Mouse (Mus musculus) monocyte, adult 5-6 weeks (primary cell): Measurements from ENCODE around the gene Dynlrb2. TPM values are rescaled to one million over a fixed set of nuclear protein-coding genes. Genes with fewer than 3 reads are reported as not detected.

Experiments
- ATAC-seq: fragments of 153-309, 156-312 bp; replicated peaks from 2 replicates; pipeline ENCODE4 v1.8.0; 2017; ENCODE audit warnings: mild to moderate bottlenecking; ENCODE audit not compliant: low TSS enrichment, insufficient number of reproducible peaks, severe bottlenecking, poor library complexity, low FRiP score
- total RNA-seq: library from RNA; stranded (forward); fragments of 200-1000, 200-491, 200-594 nt; gene quantifications from 3 replicates; pipeline ENCODE4 v1.2.3, GENCODE M21; 2017

The Dynlrb2 gene
- total RNA-seq, 1 experiment from 2014 or later = not detected

GRCm38 (mm10) chr8:116533081-116533480 lies 28.3 kb downstream of the Dynlrb2 start:
- ATAC-seq = no peak

GRCm38 (mm10) chr8:116536786-116537185 lies 32.0 kb downstream of the Dynlrb2 start:
- ATAC-seq = no peak

GRCm38 (mm10) chr8:116538763-116539162 lies 34.0 kb downstream of the Dynlrb2 start:
- no peak for ATAC-seq

DNA sequence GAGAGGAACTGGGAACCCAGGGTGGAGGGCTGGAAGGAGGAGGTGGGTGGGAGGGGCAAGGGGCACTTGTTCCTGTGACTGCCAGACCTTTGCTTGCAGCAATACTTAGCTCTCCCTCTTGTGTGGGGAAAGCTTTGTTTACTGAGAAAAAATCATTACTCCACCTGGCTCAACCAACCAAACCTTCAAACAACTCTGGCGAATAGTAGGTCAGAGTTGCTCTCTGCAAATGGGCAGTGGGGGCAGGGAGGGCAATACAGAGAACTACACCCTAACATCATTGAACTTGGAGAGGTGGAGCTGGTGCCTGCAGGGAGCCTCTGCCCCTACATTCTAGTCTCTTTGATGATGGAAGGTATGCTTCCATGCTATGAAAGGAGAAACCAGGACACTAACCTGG lies 35.4 kb downstream of the Dynlrb2 start:
- ATAC-seq = no peak

GRCm38 (mm10) chr8:116542842-116543241 lies 38.1 kb downstream of the Dynlrb2 start:
- ATAC-seq = no peak

DNA sequence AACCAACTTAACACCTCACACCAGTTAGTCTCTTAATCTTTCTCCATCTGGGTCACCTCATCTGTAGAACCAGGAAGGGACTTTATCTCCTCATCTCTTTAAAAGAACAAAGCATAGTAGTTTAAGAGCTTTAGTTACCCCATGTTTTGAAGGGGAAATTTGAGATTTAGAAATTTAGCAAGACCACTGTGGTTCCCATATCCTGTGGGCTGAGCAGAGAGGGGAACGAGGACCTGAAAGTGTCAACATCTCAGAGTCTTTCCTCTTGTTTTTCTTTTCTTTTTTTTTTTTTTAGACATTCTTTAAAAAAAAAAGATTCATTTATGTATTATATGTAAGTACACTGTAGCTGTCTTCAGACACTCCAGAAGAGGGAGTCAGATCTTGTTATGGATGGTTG lies 38.6 kb downstream of the Dynlrb2 start:
- ATAC-seq = no peak

- peak; percentile 31; the same call in 1 of the 2 replicates for ATAC-seq
Observed at GRCm38 (mm10) chr8:116552255-116552654, 47.5 kb downstream of the Dynlrb2 start.

DNA sequence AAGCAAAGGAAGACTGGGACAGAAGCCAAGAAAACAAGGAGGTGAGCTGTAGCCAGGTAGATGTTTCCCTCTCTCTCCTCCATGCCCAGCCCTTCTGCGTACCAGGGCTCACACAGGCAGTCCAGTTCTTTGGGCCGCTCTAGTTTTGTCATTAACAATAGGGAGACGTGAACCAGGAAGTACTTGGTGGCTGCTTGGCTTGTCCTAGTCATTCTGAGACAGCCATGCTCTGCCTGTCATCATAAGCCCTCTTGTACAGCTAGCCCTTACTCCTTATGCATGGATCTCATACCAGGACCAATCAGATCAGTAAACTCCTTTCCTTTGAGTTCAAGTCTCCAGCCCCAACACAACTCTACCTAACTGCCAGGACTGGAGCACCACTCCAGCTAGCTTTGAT lies 48.0 kb downstream of the Dynlrb2 start:
- ATAC-seq = no peak

Other genes with a start within 250 kb of the Dynlrb2 start
- 6.4 to 15.3 TPM (median 11.0 TPM) in 3 replicates for gene Cdyl2, start 228.0 kb downstream of the Dynlrb2 start, total RNA-seq